Mouse (Mus musculus) heart, embryonic 16.5 days (tissue): ENCODE data around the gene Sarnp. TPM values are rescaled to one million over a fixed set of nuclear protein-coding genes. Genes with fewer than 3 reads are reported as not detected.
A peak's percentile ranks its signal among the peaks of the same experiment; 100 is the strongest.

ENCODE experiments used
- ATAC-seq: fragments of 200-750 bp; cut with Nextera tagmentation; replicated peaks from 2 replicates; pipeline ENCODE4 v1.8.0; 2017; ENCODE audit warnings: moderate number of reproducible peaks; ENCODE audit not compliant: insufficient read depth, low FRiP score; ENCODE audit errors: extremely low read depth
- H3K27ac ChIP-seq: fragments of 300-500 bp; sonication (generic); 2 replicates; pipeline ENCODE4 v1.5.1; 2014; ENCODE audit warnings: mild to moderate bottlenecking, low read length, control low read depth, moderate library complexity
- H3K27me3 ChIP-seq: fragments of 300-500 bp; sonication (generic); 2 replicates; pipeline ENCODE4 v1.6.1; 2014; ENCODE audit warnings: low read length, mixed read lengths; ENCODE audit not compliant: control insufficient read depth, insufficient read depth
- H3K36me3 ChIP-seq: fragments of 300-500 bp; sonication (generic); 2 replicates; pipeline ENCODE4 v1.6.1; 2014; ENCODE audit not compliant: control insufficient read depth, insufficient read depth
- H3K4me1 ChIP-seq: fragments of 300-500 bp; sonication (generic); 2 replicates; pipeline ENCODE4 v1.6.1; 2014; ENCODE audit warnings: low read length, mixed read lengths; ENCODE audit not compliant: control insufficient read depth, insufficient read depth
- H3K4me2 ChIP-seq: fragments of 300-500 bp; sonication (generic); 2 replicates; pipeline ENCODE4 v1.6.1; 2014; ENCODE audit warnings: low read depth, mild to moderate bottlenecking, control low read depth, low read length
- H3K4me3 ChIP-seq: fragments of 300-500 bp; sonication (generic); 2 replicates; pipeline ENCODE4 v1.5.1; 2014; ENCODE audit warnings: mild to moderate bottlenecking, control low read depth, low read length
- H3K9ac ChIP-seq: fragments of 300-500 bp; sonication (generic); 2 replicates; pipeline ENCODE4 v1.6.1; 2014; ENCODE audit warnings: low read length, control low read depth
- H3K9me3 ChIP-seq: fragments of 300-500 bp; sonication (generic); replicated peaks from 2 replicates; pipeline ENCODE4 v1.6.1; 2016; ENCODE audit warnings: low read length; ENCODE audit not compliant: control insufficient read depth
- WGBS: fragments of 180-500 bp; shearing (Covaris S2); extraction: QIAGEN DNeasy Blood & Tissue Kit; methylation state at CpG from one replicate; pipeline ENCODE4 v1.1.7; 2014; 5-methylcytosine and 5-hydroxymethylcytosine counted together
- polyA plus RNA-seq: library from polyadenylated mRNA; unstranded; fragments of >200 nt; fragmentation: Nextera tagmentation; extraction: Ambion mirVana; gene quantifications from 2 replicates; pipeline ENCODE4 v1.2.1, GENCODE M21; 2015

Gene Sarnp
- polyA plus RNA-seq, 1 experiment from 2014 or later: 169 TPM

DNA sequence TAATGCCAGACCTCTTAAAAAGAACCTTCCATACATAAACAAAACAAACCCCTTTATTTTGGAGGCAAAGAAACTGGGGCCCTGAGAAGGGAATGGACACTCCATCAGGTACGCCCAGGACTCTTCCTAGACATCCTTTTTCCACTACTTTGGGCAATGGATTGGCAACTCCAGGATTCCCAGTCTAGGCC lies 105.6 kb downstream of the Sarnp start, which contains the start of gene Rdh5:
TSS of gene Rdh5 (minus strand) at position 67 of the 191 bp plus-strand sequence.
- H3K9me3 ChIP-seq: no peaks in the 10 kb centered on the region

DNA sequence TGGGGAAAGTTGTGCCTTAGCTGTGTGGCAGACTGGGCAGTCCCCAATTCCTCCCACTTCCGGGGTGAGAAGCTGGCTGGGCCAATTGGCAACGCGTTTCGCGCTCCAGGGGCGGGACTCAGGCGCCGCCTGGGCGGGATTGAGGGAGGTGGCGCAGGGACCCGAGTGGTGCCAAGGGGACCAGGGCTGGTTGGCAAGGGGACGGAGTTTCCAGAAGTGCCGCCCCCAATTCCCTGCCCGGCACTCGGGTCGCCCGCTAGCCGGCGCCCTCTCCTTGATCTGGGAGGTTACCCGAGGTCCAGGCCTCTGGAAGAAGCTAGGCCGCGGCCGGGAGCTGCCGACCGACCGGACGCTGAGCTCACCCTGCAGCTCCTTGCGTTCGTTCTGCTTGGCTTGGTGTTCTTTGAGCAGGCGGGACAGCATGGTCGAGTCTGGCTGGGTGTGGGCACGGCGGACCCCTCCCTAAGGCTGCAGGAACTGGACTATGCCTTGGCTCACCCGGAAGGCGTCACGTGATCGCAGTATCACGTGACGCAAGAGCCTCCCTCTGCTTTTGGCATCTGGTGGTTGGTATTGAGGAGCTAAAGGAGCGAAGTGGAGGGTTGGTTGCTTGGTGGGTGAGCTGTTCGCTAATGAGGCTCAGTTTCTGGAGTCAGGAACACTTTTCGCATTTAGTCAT lies 106.0 kb downstream of the Sarnp start:
- H3K4me1 ChIP-seq: peaks cover 28% of the 10 kb centered on the region
- H3K9me3 ChIP-seq: no peaks in the 10 kb centered on the region
- H3K36me3 ChIP-seq: no peaks in the 10 kb centered on the region
- peak overlapping the region; percentile 97 for H3K27ac ChIP-seq
- H3K4me3 ChIP-seq: peak overlapping the region; percentile 88
- H3K4me2 ChIP-seq: peak overlapping the region; percentile 73
- under 1% methylated on average over 42 of the region's 42 CpGs for WGBS
- H3K9ac ChIP-seq: peak overlapping the region; percentile 91
- peak; percentile 93 for ATAC-seq
- H3K27me3 ChIP-seq: no peaks in the 10 kb centered on the region; the same call in 1 of the 2 replicates

More for the DNA sequence above, 105.6 kb downstream of the Sarnp start, which contains the start of gene Rdh5:
- no peak for ATAC-seq
- peaks cover 2% of the 10 kb centered on the region; the same call in 1 of the 2 replicates for H3K36me3 ChIP-seq
- H3K9ac ChIP-seq: peak within 1 kb of the TSS; percentile 91
- WGBS: 24% methylated on average over 1 of the region's 1 CpGs
- H3K4me3 ChIP-seq: peak within 1 kb of the TSS; percentile 88
- peaks cover 28% of the 10 kb centered on the region for H3K4me1 ChIP-seq
- no peaks in the 10 kb centered on the region; the same call in 1 of the 2 replicates for H3K27me3 ChIP-seq
- peak within 1 kb of the TSS; percentile 73 for H3K4me2 ChIP-seq
- peak within 1 kb of the TSS; percentile 97 for H3K27ac ChIP-seq

DNA sequence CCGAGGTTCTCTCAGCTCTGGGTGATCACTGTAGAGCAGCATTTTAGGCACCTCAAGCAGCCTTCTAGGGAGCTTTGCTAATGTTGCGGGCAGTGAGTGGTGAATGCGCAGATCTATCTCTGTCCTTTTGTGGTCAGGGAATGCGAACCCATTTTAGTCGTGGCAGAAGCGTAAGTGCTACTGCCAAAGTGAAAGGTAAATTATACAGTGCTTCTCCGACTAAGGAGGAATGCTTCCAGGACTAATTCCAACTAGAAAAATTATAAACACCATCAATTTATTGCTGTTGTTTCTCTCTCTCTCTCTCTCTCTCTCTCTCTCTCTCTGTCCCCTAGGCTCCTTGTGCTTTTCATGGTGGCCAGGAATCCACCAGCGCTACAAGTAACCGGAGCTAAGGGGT lies 106.8 kb downstream of the Sarnp start, which contains the start of gene Bloc1s1:
TSS of gene Bloc1s1 (minus strand) at position 101 of the 400 bp plus-strand sequence.
- ATAC-seq: no peak
- Histone ChIP-seq H3K4me3 (peak within 1 kb of the TSS; percentile 88), H3K4me2 (peak within 1 kb of the TSS; percentile 73), H3K9me3 (no peaks in the 10 kb centered on the region), H3K36me3 (no peaks in the 10 kb centered on the region), H3K27ac (peak within 1 kb of the TSS; percentile 97), H3K27me3 (no peaks in the 10 kb centered on the region; the same call in 1 of the 2 replicates), H3K9ac (peak within 1 kb of the TSS; percentile 91), H3K4me1 (peaks cover 26% of the 10 kb centered on the region)
- whole genome bisulfite sequencing: 55% methylated on average over 9 of the region's 9 CpGs

Other genes with a start within 250 kb of the Sarnp start
- gene Erbb3, start 227.7 kb upstream of the Sarnp start, polyA plus RNA-seq: 3.9 and 5.4 TPM in 2 replicates
- 316 and 332 TPM in 2 replicates for gene Rps26, start 190.6 kb upstream of the Sarnp start, polyA plus RNA-seq
- gene Ikzf4, start 171.3 kb upstream of the Sarnp start, polyA plus RNA-seq: 1.1 and 1.5 TPM in 2 replicates
- 15.0 and 15.3 TPM in 2 replicates for gene Suox, start 143.3 kb upstream of the Sarnp start, polyA plus RNA-seq
- 69.8 and 73.5 TPM in 2 replicates for gene Rab5b, start 121.1 kb upstream of the Sarnp start, polyA plus RNA-seq
- gene Pmel, start 113.1 kb upstream of the Sarnp start, polyA plus RNA-seq: 1.7 and 2.8 TPM in 2 replicates
- 90.7 and 93.6 TPM in 2 replicates for gene Cdk2, start 112.3 kb upstream of the Sarnp start, polyA plus RNA-seq
- 9.5 and 12.3 TPM in 2 replicates for gene Dgka, start 72.5 kb upstream of the Sarnp start, polyA plus RNA-seq
- 18.5 and 20.3 TPM in 2 replicates for gene Pym1, start 69.4 kb upstream of the Sarnp start, polyA plus RNA-seq
- 1.3 and 2.4 TPM in 2 replicates for gene Mmp19, start 26.4 kb upstream of the Sarnp start, polyA plus RNA-seq
- gene Dnajc14, start 13.3 kb upstream of the Sarnp start, polyA plus RNA-seq: 40.3 and 42.2 TPM in 2 replicates
- gene Tmem198b, start 13.0 kb upstream of the Sarnp start, polyA plus RNA-seq: 16.2 and 18.1 TPM in 2 replicates
- 41.4 and 43.0 TPM in 2 replicates for gene Ormdl2, start 4.3 kb downstream of the Sarnp start, polyA plus RNA-seq
- 1.7 and 2.0 TPM in 2 replicates for gene Gdf11, start 74.4 kb downstream of the Sarnp start, polyA plus RNA-seq
- 402 and 430 TPM in 2 replicates for gene Cd63, start 83.7 kb downstream of the Sarnp start, polyA plus RNA-seq
- gene Rdh5, start 105.6 kb downstream of the Sarnp start, polyA plus RNA-seq: 13.0 and 14.6 TPM in 2 replicates
- 224 and 225 TPM in 2 replicates for gene Bloc1s1, start 106.7 kb downstream of the Sarnp start, polyA plus RNA-seq
- gene Itga7, start 116.5 kb downstream of the Sarnp start, polyA plus RNA-seq: 10.3 and 11.9 TPM in 2 replicates
- 0.67 TPM in 1 of 2 replicates, not detected in the other for gene Mettl7b, start 143.7 kb downstream of the Sarnp start, polyA plus RNA-seq
- gene Olfr9, start 172.1 kb downstream of the Sarnp start, polyA plus RNA-seq: not detected in 2 replicates
- gene Olfr763, start 193.5 kb downstream of the Sarnp start, polyA plus RNA-seq: not detected in 2 replicates
- not detected in 2 replicates for gene Olfr764-ps1, start 222.6 kb downstream of the Sarnp start, polyA plus RNA-seq
- gene Olfr765, start 232.7 kb downstream of the Sarnp start, polyA plus RNA-seq: not detected in 2 replicates